Mouse (Mus musculus): Measurements from ENCODE around the gene Phyhd1. TPM values are rescaled to one million over a fixed set of nuclear protein-coding genes. Genes with fewer than 3 reads are reported as not detected.

Phyhd1 gene
- polyA plus RNA-seq, 1 experiment = 23.9 TPM

- no peak for DNase-seq
- no peak overlapping the region for H3K4me3 ChIP-seq (replicated peaks; ENCODE audit: extremely low read depth, low read depth, low read length)
- TF ChIP-seq POLR2A (IDR thresholded peaks at IDR 0.05; ENCODE audit: borderline replicate concordance, extremely low read depth, low read depth, low read length) (no peak), CTCF (IDR thresholded peaks at IDR 0.05; ENCODE audit: insufficient read depth, low read length) (no peak)
- 44% methylated on average over 5 of the region's 5 CpGs for WGBS
- peaks cover 25% of the 10 kb centered on the region for H3K4me1 ChIP-seq (ENCODE audit: control insufficient read depth, insufficient read depth, low read length)
Measured at GRCm38 (mm10) chr2:30253809-30254208, 12.2 kb upstream of the Phyhd1 start.

GRCm38 (mm10) chr2:30255631-30256395, 10.2 kb upstream of the Phyhd1 start:
- 96% methylated on average over 42 of the region's 42 CpGs for WGBS
- Histone ChIP-seq H3K4me1 (ENCODE audit: control insufficient read depth, insufficient read depth, low read length) (peaks cover 31% of the 10 kb centered on the region), H3K4me3 (replicated peaks; ENCODE audit: extremely low read depth, low read depth, low read length) (no peak overlapping the region)
- DNase-seq = no peak
- TF ChIP-seq POLR2A (IDR thresholded peaks at IDR 0.05; ENCODE audit: borderline replicate concordance, extremely low read depth, low read depth, low read length) (no peak), CTCF (IDR thresholded peaks at IDR 0.05; ENCODE audit: insufficient read depth, low read length) (no peak)

- 91% methylated on average over 30 of the region's 30 CpGs for WGBS
- no peak for TF ChIP-seq CTCF (IDR thresholded peaks at IDR 0.05; ENCODE audit: insufficient read depth, low read length)
- TF ChIP-seq POLR2A (IDR thresholded peaks at IDR 0.05; ENCODE audit: borderline replicate concordance, extremely low read depth, low read depth, low read length) = no peak
- DNase-seq = peak; percentile 2
- H3K4me3 ChIP-seq (replicated peaks; ENCODE audit: extremely low read depth, low read depth, low read length) = no peak overlapping the region
- H3K4me1 ChIP-seq (ENCODE audit: control insufficient read depth, insufficient read depth, low read length) = peaks cover 27% of the 10 kb centered on the region
Measured at GRCm38 (mm10) chr2:30256616-30257350, 9.2 kb upstream of the Phyhd1 start.

DNA sequence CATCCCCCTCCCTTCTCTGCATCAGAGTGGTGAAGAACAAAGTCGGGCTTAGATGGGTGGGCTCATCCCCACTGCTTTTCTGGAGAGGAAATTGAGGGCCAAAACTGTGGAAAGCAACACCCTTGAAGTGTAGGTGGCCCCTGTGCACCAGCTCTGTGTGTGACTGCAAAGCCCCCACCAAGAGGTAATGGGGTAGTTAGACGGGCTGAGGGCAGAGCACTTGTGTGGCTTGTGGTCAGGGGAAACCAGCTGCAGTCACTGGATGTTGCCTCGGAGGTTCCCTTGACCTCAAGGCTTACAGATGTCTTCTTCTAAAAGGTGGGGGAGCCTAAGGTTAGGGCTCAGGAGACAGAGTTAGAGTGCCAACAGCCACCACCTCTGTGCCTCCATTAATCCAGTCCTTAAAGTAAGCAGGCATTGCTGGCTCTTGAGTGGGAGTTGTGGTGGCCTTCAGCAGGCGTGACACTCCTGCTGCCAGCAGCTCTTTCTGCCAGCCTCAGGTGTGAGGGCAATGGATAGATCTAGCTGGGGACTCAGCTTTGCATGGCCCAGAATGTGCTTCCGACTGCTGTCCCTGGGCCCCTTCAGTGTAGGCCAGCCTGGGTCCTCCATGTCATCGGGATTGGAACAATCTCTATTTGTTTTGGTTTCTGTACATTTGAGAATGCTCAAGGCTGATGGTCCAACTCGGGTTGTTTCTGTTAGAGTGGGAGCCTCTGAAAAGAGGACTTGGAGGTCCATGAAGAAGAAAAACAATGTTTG, 8.1 kb upstream of the Phyhd1 start:
- no peak overlapping the region for H3K4me3 ChIP-seq (replicated peaks; ENCODE audit: extremely low read depth, low read depth, low read length)
- no peak for DNase-seq
- WGBS = 55% methylated on average over 7 of the region's 7 CpGs
- H3K4me1 ChIP-seq (ENCODE audit: control insufficient read depth, insufficient read depth, low read length) = peaks cover 20% of the 10 kb centered on the region
- TF ChIP-seq CTCF (IDR thresholded peaks at IDR 0.05; ENCODE audit: insufficient read depth, low read length) (no peak), POLR2A (IDR thresholded peaks at IDR 0.05; ENCODE audit: borderline replicate concordance, extremely low read depth, low read depth, low read length) (no peak)

- Histone ChIP-seq H3K4me3 (replicated peaks; ENCODE audit: extremely low read depth, low read depth, low read length) (no peak overlapping the region), H3K4me1 (ENCODE audit: control insufficient read depth, insufficient read depth, low read length) (peaks cover 20% of the 10 kb centered on the region)
- TF ChIP-seq CTCF (IDR thresholded peaks at IDR 0.05; ENCODE audit: insufficient read depth, low read length) (no peak), POLR2A (IDR thresholded peaks at IDR 0.05; ENCODE audit: borderline replicate concordance, extremely low read depth, low read depth, low read length) (peak; percentile 18; the same call in 1 of the 2 replicates)
- 29% methylated on average over 4 of the region's 4 CpGs for WGBS
- DNase-seq = no peak
Measured at GRCm38 (mm10) chr2:30258600-30258999, 7.4 kb upstream of the Phyhd1 start.

DNA sequence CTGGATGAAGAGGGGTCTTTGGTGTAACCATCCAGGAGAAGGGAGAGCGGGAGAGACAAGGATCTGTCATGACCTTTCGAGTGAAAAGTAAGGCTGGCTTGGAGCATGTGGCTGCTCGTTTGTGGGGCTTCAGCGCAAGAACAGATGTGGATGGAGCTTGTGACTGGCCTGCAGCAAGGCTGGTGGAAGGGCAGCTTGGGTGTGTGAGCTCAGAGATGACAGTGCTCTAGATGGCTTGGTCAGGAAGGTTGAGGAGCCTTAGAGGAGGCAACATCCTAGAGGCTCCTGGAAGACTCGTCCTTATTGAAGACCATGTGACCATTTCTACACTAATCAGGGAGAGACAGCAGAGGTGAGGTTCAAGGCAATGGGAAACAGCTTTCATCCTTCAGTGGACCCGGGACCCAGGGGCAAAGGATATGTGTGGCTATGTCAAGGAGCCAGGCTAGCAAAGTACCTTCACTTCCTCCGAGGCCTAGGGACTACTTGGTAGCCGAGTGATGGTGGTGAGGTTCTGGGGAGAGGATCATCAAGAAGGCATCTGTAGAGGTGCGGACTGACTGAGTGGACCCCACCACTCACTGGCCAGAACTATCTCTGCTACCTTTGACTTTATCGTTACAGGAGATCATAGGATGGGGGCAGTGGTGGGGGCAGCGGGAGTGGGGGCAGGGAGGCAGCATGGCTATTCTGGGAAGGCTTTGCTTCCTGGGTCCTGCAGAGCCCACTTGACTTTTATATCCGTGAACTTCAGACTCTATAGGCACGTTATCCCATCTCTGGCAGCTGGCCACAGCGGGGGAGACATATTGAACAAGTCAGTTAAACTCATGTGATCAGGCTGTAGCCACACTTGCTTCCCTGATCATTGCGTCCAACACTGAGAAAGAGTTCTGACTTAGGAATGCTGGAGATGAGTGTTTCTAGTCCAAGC, 6.6 kb upstream of the Phyhd1 start:
- TF ChIP-seq CTCF (IDR thresholded peaks at IDR 0.05; ENCODE audit: insufficient read depth, low read length) = no peak
- TF ChIP-seq POLR2A (IDR thresholded peaks at IDR 0.05; ENCODE audit: borderline replicate concordance, extremely low read depth, low read depth, low read length) = no peak
- DNase-seq = no peak
- H3K4me3 ChIP-seq (replicated peaks; ENCODE audit: extremely low read depth, low read depth, low read length) = no peak overlapping the region
- WGBS = 76% methylated on average over 15 of the region's 15 CpGs
- peaks cover 20% of the 10 kb centered on the region for H3K4me1 ChIP-seq (ENCODE audit: control insufficient read depth, insufficient read depth, low read length)

DNA sequence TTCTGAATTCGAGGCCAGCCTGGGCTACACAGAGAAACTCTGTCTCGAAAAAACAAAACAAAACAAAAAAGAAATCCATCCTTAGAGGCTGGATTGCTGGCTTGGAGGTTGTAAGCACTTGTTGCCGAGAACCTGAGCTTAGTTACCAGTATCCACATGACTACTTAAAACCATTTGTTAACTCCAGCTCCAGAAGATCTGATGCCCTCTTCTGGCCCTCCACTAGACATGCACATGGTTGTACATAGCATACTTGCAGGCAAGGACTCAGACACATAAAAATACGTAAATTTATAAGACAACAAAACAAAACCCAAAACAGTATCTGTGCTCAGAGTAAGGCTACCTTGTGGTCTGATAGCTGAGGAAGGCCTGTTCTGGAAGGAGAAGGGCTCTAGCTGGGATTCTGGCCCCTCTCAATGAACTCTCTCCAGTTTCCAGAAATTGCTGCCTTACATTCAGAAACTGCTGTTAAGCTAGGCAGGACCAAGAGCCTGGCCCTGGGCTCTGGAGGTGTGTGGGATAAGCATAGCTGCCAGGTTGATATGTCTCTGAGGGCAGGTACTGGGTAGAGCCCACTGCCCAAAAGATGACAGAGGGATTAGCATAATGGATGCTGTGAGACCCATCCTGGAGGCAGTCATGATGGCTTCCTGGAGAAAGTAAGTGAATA, 4.8 kb upstream of the Phyhd1 start:
- DNase-seq = no peak
- Histone ChIP-seq H3K4me1 (ENCODE audit: control insufficient read depth, insufficient read depth, low read length) (peaks cover 23% of the 10 kb centered on the region), H3K4me3 (replicated peaks; ENCODE audit: extremely low read depth, low read depth, low read length) (no peak overlapping the region)
- no peak for TF ChIP-seq CTCF (IDR thresholded peaks at IDR 0.05; ENCODE audit: insufficient read depth, low read length)
- WGBS = 79% methylated on average over 4 of the region's 4 CpGs
